Mouse (Mus musculus) megakaryocyte-erythroid progenitor cell, adult 5-6 weeks (primary cell): Measurements from ENCODE around the gene Gm17349. TPM values are rescaled to one million over a fixed set of nuclear protein-coding genes. Genes with fewer than 3 reads are reported as not detected.

Source experiments
- ATAC-seq: replicated peaks from 2 replicates; pipeline ENCODE4 v1.8.0; 2016; ENCODE audit warnings: mild to moderate bottlenecking, inconsistent platforms; ENCODE audit not compliant: severe bottlenecking, poor library complexity, low FRiP score, low TSS enrichment
- total RNA-seq, 2 experiments: library from RNA; stranded (forward) in 1 of 2; stranded (reverse) in 1 of 2; fragments of 200-1000, 215-1000 nt in 1 of 2; fragments of >200 nt in 1 of 2; fragmentation: Nextera tagmentation in 1 of 2; gene quantifications; 2 replicates each; pipeline ENCODE4 v1.2.3; 2014 to 2017

Gm17349 gene
- total RNA-seq, 2 experiments from 2014 or later = not detected

DNA sequence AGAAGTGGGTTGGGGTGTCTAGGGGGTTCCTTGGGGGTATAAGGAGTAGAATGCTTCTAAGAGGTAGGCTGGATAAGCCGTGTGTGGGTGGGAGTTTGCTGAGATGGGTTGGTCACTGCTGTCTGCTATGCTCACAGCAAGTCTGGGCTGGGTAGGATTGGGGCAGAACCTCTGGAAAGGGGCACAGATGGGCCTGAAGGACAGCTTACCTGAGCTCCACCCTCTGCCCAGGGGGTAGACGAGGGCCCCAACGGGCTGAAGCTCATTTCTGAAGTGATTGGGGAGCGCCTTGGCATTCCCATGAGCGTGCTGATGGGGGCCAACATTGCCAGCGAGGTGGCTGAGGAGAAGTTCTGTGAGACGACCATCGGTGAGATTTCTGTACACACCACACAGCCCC lies 14.6 kb upstream of the Gm17349 start:
- no peak for ATAC-seq

DNA sequence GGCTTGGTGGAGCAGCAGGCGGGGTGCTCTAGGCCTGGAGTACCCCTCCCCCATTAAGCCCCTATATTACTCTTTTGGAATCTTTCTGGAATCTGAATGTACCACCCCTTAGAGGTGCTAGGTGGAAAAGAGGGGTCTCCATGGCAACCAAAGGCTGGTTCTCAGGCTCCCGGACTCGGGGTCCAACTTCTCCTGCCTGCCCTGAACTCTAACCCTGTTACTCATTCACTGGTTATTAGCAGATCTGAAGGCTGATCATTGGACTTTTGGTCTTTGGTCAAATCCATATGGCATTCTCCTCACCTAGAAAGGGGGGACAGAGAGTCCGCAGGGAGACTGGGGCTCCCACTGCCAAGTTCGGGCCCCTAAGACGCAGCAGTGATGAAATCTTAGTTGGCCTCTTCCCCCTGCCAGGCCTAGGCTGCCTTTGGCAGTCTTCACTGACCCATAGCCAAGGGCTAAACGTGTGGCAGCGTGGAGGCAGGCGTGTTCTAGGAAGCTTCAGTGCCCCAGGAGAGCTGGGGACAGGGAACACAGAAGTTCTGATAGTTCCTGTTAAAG lies 13.3 kb upstream of the Gm17349 start:
- no peak for ATAC-seq

DNA sequence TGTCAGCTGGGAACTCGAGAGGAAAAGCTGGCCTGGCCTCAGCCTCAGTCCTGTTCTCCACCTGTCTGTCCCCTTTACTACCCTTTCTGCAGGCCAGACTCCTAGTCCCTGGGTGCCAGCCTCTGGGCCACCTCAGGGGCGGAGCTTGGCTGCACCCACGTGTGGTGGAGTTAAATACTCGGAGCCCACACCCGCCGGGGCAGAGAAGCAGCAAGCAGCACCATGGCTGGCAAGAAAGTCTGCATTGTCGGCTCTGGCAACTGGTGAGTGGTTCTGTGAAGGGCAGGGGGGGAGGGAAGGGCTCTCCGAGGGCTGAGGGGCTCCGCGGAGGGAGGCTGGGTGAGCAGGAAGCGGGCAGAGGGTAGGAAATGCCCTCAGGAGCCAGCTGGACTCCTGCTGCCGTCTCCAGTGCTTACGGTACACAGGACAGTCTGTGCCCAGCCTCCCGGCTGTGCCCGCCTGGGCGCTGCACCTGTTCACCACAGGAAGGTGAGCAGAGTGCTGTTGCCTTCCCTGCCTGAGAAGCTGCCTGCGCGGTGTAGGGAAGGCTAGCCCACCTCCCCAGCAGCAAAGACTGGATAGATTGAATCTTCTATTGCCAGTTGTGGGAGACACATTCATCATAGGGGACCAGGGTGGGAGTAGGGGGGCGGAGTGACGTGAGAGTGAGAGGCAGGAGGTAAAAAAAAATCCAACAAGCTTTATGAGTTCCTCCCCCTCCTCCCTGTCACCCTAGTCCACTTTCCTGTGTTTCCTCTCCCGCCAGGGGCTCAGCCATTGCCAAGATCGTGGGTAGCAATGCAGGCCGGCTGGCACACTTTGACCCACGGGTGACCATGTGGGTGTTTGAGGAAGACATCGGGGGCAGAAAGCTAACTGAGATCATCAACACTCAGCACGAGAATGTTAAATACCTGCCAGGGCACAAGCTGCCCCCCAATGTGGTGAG lies 12.4 kb upstream of the Gm17349 start, which contains the start of gene Gpd1:
Gpd1 (plus strand) TSS at position 130 of the 949 bp plus-strand sequence.
- no peak for ATAC-seq

DNA sequence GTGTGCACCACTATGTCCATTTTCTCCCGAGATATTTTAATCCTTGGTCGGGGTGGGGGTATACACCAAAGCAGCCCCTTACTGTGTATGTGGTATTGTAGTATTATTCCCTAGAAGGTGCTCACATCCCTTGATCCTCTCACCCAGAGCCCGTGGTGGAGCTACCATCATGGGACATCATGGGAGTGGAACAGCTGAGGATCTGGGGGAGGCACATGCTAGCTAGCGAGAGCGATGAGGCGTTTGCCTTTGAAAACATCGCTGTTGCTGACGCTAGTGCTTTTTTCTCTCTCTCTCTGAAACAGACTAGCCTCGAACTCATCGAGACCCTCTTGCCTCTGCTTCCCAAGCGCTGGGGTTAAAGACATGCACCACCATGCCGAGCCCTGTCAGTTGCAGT lies 11.5 kb upstream of the Gm17349 start:
- no peak for ATAC-seq

DNA sequence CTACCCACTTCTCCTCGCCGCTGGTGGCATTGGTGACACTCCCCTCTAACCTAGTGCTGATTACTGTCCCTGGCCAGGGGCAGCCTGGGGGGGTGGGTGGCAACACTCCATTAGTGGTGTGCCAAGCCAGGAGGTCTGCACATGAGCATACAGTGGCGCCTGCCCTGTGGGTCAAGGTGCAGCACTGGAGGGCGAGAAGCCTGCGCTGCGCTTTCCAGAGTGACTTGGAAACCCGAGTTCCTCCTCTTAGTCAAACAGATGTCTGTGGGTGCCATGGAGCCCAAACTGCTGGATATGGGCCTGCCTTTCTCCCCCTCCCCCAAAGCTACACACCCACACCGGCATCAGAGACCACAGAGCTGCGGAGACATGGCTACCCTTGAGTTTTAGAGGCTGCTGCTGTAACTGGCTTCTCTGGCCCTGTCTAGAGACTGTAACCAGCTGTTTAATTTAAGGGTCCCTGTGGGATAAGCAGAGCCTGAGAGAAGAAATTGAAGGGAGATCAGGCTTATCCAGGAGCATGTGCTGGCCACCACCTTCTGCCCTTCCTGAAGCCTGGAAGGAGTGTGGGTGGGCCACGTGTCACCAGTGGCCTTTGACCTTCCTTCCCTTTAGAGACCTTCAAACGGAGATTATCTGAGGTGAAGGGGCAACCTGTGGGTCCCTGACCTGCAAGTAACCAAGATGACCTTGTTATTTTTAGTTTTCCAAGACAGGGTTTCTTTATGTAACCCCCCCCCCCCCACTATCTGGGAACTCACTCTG lies 10.9 kb upstream of the Gm17349 start:
- no peak for ATAC-seq

DNA sequence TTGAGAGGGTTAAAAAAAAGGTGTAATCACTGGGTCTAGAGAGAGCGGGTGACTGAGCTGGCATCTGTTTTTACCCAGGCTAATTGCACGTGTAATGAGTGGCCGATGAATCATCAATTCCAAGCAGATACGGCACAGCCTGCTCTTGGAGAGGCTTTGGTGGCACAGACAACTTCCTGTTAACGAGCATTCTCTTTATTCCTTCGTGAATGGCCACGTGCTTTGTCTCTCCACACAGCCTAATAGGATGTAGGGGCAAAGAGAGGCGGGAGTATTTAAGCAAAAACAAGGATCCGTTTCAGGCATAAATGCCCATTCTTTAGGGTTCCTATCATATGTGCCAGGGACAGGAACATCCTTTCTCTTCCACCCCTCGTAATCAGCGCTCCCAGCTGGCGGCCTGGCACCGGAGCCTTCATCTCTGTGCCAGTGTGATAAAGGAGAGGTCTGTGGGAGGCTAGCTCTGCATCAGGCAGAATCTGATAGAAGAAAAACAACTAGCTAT lies 10.1 kb upstream of the Gm17349 start:
- peak; percentile 84 for ATAC-seq

DNA sequence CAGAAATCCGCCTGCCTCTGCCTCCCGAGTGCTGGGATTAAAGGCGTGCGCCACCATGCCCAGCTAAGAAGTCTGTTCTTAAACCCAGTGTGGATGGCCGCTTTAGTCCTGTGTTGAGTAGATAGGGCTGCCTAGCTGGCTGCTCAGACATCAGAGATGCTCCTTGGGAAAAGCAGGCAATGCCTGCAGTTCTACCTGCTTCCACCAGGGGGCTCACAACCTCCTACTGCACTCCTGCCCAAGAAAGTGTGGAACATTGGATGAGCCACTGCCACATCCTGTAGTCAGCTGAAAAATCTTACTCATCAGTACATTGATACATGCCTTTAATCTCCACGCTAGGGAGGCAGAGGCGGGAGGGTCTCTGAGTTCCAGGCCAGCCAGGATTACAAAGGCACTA lies 9.6 kb upstream of the Gm17349 start:
- ATAC-seq = peak; percentile 55

DNA sequence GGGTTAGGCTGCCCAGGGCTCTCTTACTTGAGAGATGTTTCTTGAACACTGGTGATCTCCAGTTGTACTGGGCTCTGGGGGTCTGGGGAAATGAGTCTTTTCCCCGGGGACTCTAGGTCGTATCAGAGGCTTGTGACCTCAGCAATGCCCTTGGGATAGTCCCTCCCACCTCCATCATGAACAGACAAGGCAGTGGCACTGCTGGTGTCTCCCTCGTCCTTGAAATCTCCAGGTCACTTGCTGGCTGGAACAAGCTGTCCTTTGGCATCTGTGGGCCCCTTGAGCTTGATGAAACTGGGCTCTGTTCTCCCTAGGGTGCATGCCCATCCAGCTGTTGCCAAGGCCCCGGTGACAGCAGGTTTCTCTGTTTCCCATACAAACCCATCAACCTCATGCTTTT lies 8.9 kb upstream of the Gm17349 start:
- no peak for ATAC-seq

DNA sequence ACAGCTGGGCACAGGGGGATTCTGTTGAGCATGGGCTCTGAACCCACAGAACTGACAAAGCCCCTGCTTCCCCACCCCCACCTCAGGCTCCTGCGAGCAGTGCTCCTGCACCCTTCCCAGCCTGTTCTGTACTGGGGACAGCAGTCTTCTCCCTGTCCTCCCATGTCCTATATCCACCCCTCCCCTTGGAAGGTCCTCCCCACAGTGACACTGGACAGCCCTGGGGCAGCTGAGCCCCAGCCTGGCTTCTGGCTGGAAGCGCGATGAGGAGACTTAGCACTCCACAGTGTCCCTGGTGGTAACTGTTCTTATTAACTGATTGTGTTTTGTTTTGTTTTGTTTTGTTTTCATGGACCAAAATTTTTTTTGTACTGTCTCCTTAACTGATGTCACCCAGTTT lies 8.3 kb upstream of the Gm17349 start:
- no peak for ATAC-seq

DNA sequence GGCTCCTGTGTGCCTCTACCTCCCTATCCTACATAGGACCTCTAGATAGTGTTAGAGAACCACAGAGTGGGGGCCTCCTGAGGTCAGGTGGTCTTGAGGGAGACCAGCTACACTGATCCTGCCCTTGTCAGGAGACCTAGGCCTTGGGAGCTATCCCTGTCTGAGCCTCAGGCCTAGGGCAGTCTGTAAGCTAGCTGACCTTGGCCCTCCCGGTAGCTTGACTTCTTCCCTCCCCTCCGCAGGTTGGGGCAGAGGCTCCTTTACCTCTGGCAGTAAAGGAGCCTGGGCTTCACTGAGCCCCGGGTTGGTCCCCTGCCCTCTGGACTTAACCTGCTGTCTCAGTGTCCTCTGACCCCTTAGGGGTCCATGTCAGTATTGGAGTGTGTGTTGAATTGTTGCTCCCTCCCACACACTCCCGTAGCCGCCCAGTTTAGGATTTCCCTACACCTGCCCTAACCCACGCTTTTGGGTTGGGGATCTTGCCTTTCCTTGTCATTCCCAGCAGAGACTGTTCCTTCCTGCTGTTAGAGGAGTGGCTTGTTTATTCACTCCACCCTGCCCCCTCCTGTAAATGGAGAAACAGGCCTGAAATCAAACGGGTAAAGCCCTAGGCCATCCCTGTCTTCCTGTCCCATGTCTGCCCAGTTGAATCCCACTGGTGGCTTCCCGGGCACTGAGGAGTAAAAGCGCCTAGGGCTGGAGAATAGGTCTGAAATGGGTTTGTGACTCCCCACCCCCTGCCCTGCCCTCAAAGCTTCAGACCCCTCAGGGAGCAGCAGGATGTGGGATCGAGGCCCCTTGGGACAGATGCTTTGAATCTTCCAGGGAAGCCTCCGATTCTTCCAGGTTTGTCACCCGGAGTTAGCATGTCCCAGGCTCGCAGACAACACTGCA lies 7.6 kb upstream of the Gm17349 start:
- ATAC-seq = no peak

DNA sequence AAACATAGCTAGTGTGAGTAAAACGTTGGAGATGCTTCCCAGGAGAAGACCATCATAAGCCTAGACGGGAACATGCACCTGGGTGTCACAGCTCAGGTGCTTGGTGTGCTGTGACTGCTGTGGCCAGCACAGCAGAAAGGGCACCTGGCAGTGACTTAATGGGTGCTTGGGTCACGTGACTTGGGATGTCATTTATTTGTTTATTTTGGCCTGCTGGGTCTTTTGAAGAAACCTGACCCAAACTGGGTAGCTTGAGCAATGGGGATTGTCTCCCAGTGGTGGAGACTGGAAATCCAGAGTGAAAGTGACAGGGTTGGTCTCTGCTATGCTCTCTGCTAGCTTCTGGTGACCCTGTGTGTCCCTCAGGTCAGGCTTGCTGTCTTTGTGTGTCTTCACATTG lies 6.2 kb upstream of the Gm17349 start:
- no peak for ATAC-seq

DNA sequence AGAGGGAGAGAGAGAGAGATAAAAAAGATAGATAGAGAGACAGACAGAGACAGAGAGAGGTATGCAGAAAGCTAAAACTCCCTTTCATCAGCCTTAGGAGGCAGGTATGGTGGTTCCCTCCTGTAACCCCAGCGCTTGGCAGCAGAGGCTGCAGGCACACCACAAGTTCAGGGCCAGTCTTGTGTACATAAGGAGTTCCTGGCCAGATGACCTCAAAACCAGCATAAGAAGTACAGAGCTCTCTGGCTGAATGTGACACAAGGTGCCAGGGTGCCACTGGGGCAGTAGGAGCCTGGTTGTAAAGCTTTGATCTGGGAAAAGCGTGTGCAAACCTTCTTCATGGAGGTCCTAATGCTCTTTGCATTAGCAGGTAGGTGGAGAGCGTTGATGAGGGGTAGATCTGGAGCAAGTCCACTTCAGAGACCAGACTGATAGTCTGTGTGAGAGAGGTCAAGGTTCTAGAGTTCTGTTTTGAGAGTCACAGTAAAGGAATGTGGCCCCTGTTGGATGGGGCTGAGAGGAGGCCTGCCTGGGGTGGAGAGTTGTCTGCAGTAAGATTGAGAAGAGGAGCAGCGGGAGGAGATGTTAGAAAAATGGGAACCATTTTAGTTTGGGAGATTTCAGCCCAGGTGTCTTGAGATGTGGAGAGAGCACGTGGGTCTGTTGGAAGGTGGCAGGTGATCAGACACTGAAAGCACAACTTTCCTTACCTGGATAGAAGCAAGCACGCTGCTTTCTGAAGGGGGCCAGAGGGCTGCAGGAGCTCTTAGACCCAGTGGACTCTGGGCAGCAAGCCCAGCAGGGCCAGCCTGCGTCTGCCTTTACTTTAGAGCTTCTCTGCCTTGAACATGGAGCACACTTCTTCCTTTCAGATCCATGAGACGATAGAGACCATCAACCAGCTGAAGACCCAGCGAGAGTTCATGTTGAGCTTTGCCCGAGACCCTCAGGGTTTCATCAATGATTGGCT lies 5.2 kb upstream of the Gm17349 start:
- no peak for ATAC-seq

DNA sequence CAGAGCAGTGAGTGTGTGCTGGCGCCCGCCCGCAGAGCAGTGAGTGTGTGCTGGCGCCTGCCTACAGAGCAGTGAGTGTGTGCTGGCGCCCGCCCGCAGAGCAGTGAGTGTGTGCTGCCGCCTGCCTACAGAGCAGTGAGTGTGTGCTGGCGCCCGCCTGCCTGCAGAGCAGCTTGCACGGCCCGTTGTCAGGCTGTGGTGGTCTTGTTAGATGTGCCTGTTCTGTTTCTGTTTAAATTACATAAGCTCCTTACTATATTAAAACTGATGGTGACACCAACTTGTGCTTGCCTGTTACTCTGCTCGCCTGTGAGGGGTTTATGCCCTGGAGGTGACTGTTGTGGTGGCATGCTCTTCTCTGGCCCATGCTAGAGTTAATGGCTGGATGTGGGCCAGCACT lies 2.9 kb upstream of the Gm17349 start:
- no peak for ATAC-seq

DNA sequence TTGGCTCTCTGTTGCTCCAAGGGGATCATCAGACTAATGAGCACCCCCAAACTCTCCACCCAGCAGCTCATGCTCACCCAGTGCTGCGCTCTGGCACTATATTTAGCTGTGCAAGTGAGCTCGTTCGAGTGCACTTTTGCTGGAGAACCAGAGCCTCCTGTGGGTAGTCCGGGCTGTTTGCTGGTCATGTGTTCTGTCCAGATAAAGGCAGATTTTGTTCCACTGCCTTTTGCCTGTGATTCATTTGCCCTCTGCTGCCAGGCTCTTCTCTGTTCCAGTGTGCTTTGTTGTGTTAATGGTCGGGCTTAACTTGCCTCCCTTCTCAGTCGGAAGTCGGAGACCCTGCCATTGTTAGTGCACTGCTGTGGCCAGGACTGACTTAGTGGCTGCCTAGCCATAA lies 409 bp downstream of the Gm17349 start:
- ATAC-seq = no peak

DNA sequence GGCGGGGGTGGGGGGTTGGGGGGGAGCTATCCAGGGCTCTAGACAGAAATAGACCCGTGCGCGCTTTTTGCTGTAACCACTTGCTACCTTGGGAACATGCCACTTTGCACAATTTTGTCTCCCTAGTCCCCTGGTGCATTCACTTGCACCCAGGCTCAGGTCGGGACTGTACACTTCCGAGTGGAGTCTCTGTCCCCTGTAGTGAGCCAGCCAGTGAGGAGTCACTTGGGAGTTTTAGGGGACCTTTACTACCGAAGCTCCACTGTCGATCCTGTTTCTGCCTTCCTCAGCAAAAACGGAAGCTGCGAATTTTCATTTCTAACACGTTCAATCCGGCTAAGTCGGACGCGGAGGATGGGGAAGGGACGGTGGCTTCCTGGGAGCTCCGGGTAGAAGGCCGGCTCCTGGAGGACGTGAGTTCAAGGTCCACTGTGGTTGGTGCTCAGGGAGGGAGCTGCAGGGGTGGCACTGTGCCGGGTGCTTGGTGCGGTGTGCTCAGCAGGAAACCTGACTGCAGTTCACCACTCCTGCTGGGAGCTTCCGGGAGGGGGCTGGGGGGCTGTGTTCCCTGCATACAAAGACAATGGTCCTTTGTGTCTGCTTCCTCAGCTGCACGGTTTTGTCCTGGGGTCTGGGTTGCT lies 1.1 kb downstream of the Gm17349 start:
- ATAC-seq = no peak

DNA sequence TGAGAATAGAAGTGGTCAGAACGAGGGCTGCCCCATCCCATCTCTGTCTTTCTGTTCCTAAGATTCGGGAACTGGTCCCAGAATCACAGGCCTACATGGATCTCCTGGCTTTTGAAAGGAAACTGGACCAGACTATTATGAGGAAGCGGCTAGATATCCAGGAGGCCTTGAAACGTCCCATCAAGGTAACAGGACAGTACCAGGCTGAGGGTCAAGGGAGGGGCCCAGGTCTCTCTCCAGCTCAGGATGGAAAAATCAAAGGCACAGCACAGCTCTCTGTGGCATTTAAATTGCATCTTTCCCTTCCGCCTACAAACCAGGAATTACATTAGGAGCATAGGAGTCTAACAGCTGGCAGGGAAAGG lies 1.6 kb downstream of the Gm17349 start:
- ATAC-seq = no peak

DNA sequence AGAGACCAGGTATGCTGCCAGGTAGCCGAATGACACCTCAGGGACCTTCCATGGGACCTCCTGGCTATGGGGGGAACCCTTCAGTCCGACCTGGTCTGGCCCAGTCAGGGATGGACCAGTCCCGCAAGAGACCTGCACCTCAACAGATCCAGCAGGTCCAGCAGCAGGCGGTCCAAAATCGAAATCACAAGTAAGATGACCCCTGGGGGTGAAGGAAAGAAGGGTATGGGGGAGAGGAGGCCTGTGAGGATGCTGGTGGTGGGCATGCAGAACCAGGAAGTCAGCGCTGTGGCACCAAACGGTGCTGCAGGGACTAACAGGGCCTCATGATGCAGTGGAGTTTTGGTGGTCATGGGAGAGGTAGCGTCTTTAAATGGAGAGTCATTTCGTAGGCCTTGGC lies 2.2 kb downstream of the Gm17349 start:
- ATAC-seq = no peak
